Mouse (Mus musculus) ES-Bruce4 (cell line): Measurements from ENCODE around the gene Nufip1.

Source experiments
- CTCF ChIP-seq: IDR thresholded peaks from one replicate; pipeline ENCODE4 v1.8.1; 2011; ENCODE audit warnings: low read depth, low read length
- EP300 ChIP-seq: IDR thresholded peaks from 2 replicates; pipeline ENCODE4 v1.6.1; 2011; ENCODE audit warnings: low read depth, low read length; ENCODE audit not compliant: insufficient read depth
- POLR2A ChIP-seq: IDR thresholded peaks from one replicate; pipeline ENCODE4 v1.8.1; 2011; ENCODE audit warnings: low read length; ENCODE audit not compliant: insufficient read depth

- TF ChIP-seq POLR2A (no peak), CTCF (no peak), EP300 (no peak)
These were observed 53.5 kb downstream of the Nufip1 start for GRCm38 (mm10) chr14:76164236-76164635.
